Mouse (Mus musculus): ENCODE measurements around the gene Fam83b.

Gene Fam83b

DNA sequence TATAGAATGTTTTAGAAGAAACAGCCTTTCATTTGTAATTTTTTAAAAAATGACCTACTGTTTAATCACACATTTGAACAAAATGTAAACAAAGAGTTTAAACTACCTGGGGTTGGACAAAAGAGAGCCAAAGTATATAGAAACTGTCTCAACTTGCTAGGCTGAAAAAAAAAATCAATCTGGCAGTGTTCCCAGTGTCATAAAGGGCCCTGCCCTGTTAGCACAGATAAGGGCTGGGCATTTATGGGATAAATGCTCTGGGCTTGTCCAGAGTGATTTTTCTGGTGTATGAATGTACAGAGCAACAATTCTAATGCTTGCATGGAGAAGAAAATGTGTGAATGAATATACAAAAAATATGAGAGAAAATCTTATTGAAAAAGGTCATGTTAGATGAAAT, 43.8 kb downstream of the Fam83b start:
- DNase-seq (ENCODE audit: low read depth, low spot score) = no peak

DNA sequence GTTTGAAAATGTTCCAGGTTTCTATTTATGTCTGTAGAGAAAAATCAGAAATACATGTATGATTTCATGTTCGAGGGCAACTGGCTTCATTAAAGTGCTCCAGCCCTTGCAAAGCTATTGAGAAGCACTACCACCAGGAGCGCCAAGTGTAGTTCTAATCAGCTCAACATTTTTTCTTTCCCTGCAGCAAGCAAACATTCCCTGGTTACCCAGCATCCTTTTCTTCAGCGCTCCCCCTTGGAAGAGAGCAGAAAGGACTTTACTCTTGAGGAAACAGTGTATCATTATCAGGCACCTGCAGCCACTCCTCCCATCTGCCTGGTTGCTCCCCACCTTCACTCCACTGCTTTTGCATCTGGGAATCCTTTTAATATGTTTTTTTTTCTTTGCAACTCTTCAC, 45.3 kb downstream of the Fam83b start:
- DNase-seq (ENCODE audit: low read depth, low spot score) = no peak

DNA sequence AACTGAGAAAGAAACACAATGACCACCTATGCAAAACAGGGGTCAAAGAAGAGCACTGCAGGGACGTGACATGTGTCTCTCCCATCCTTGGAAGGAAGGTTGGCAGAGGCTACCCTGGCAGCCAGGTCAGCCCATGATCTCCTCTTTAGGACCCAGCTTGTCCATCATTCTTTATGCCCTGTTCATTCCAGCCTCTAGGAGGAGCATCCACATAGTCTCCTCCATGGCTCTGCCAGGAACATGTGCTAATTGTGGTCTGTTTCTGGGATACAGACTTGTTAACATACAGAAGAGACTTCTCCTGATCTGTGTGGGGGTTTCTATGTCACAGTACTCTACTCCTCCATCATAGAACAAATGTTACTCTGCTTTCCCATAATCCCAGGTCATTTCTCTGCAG, 48.3 kb downstream of the Fam83b start:
- no peak for DNase-seq (ENCODE audit: low read depth, low spot score)

DNA sequence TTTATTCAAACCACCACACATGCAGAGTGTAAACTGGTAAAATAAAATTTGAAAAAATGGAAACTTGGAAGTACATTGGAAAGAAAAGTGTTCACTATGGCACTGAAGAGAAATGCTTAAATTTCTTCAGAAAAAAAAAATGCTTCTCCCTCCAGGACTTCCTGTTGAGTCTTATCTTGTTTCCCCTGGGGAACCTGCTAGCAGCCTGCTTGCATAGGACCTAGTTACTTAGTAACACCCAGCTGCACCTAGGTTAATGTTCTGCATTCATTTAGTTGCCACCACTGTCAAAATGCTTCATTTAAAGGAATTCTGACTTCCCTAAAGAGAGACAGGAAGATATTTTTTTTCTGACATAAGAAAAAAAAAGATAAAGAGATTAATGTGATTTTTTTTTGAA, 61.3 kb downstream of the Fam83b start:
- DNase-seq (ENCODE audit: low read depth, low spot score) = no peak

DNA sequence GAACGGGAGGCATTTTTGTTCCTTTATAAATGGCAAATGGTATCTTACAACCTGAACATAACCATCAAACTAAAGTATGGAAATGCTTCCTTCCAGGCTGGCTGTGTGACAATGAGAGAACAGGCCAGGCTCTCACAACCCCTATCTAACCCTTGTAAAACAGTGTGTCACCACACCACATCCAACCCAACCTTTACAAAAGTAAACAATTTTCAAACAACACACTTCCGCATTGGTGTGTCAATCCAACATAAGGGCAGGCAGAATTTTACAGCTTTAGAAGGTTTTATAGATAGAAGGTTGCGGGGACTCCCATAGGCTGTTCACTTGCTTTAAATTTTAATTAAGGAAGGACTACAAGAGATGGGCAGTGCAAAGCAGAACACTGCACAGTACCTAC, 77.2 kb downstream of the Fam83b start:
- DNase-seq (ENCODE audit: low read depth, low spot score) = no peak

DNA sequence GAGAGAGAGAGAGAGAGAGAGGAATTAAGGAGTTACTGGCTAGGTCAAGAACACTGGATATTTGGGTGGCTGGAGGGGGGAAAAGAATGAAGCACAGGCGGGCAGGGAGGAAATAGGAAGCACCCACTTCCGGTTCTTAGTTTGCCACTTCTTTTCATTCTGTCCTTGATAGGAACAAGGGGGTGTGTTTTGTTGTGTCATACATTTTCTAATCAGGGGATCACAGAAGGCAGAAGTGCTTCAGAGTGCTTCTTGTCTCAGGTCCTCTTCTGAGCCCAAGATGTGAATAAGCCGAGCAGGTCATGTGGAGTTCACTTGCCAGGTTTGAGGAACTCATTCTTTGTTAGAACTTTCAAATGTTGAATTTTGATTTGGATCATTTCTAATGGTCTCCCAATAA, 86.8 kb downstream of the Fam83b start:
- DNase-seq (ENCODE audit: low read depth, low spot score) = no peak

DNA sequence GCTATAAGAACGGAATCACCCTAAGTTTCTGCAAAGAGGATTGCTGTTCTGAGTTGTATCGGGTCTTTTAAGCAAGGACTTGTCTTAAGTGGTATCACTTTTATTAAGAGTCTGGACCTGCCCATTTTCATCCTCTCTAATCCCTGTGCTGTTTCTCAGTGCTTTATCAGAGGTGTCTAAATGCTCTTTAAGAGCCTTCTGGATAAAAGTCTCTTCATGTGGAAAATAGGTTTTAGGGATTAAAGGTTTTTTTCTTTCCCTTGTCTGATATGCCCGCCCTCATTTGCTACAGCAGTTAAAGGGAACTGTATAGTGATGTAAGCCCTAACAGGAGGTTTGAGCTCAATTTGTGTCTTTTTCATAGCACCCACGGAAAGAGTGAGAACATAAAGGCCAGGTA, 97.4 kb downstream of the Fam83b start:
- DNase-seq (ENCODE audit: low read depth, low spot score) = no peak

DNA sequence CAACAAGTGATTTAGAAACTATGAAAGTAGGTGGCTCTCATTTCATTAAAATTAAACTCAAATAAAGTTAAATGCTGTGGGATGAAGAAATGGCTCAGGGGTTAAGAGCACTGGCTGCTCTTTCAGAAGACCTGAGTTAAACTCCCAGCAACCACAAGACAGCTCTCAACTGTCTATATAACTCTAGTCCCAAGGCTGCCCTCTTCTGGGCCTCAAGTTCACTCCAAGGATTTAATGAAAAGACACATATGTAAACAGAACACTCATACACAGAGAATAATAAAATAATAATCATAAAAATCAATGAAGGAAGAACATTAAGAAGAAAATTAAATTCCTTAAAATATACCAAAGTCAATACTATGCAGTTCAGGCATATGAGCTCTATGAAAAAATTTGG, 105.4 kb downstream of the Fam83b start:
- DNase-seq (ENCODE audit: low read depth, low spot score) = no peak

DNA sequence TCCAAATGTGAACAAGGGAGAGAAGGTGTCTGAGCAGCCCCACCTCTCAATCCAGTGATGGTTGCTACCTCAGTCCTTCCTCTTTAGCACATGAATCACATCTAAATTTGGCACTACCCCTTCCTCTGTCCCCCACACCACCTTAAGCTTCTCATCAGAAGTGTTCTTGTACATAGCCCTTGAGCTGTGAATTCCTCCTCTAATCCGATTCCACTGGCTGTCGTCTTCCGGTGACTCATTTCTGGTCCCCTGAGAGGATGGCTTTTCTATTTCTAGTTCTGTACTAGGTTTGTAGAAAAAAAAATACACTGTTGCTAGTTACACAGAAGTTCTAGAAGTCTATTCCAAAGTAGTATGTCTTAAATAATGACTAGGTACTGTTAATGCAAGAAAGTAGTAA, 111.2 kb downstream of the Fam83b start:
- DNase-seq (ENCODE audit: low read depth, low spot score) = no peak
